Mouse (Mus musculus) kidney, postnatal 4 days (tissue): ENCODE measurements around the gene Phf3.

Experiments
- DNase-seq, 2 experiments: peaks; one replicate each; pipeline ENCODE4 v3.0.0; 2021; ENCODE audit warnings: mixed read lengths in 2 of 2

Phf3 gene

GRCm38 (mm10) chr1:30756794-30757193 lies 116.9 kb downstream of the Phf3 start:
- no peak for DNase-seq

- no peak for DNase-seq
Observed at GRCm38 (mm10) chr1:30755453-30756224, 118.1 kb downstream of the Phf3 start.
